Mouse (Mus musculus): ENCODE data around the gene Cog8.
"Not testable (repeated sequence)": the region's sequence is repeated elsewhere in the genome, so short reads cannot be mapped to it uniquely, and the experiment has no call there.

Gene Cog8

GRCm38 (mm10) chr8:107040632-107041031, 15.9 kb downstream of the Cog8 start:
- DNase-seq = no peak

GRCm38 (mm10) chr8:107036626-107037025, 19.9 kb downstream of the Cog8 start:
- peak; percentile 33 for DNase-seq

GRCm38 (mm10) chr8:107035641-107036040, 20.8 kb downstream of the Cog8 start:
- no peak for DNase-seq

GRCm38 (mm10) chr8:107033609-107034008, 22.9 kb downstream of the Cog8 start:
- DNase-seq = not testable (repeated sequence)

- no peak for DNase-seq
Observed at GRCm38 (mm10) chr8:107031577-107032090, 24.9 kb downstream of the Cog8 start.

- DNase-seq = peak; percentile 99
Observed at GRCm38 (mm10) chr8:107030650-107031576, 25.6 kb downstream of the Cog8 start, which contains the start of gene Vps4a. Vps4a (plus strand) TSS chr8:107031222.

GRCm38 (mm10) chr8:107030058-107030457, 26.4 kb downstream of the Cog8 start:
- DNase-seq = no peak

GRCm38 (mm10) chr8:107029310-107029709, 27.2 kb downstream of the Cog8 start:
- no peak for DNase-seq

GRCm38 (mm10) chr8:107023479-107023878, 33.0 kb downstream of the Cog8 start:
- no peak for DNase-seq

GRCm38 (mm10) chr8:107014915-107015314, 41.6 kb downstream of the Cog8 start:
- DNase-seq = no peak

- no peak for DNase-seq
Observed at GRCm38 (mm10) chr8:107012666-107013065, 43.8 kb downstream of the Cog8 start.

- DNase-seq = no peak
Observed at GRCm38 (mm10) chr8:107007795-107008194, 48.7 kb downstream of the Cog8 start.

- peak; percentile 91 for DNase-seq
Observed at GRCm38 (mm10) chr8:107002532-107002931, 54.0 kb downstream of the Cog8 start.

GRCm38 (mm10) chr8:106999068-106999467, 57.4 kb downstream of the Cog8 start:
- DNase-seq = no peak

GRCm38 (mm10) chr8:106997416-106997815, 59.1 kb downstream of the Cog8 start:
- DNase-seq = no peak

- not testable (repeated sequence) for DNase-seq
Observed at GRCm38 (mm10) chr8:106996339-106996738, 60.1 kb downstream of the Cog8 start.
